Mouse (Mus musculus): Measurements from ENCODE around the gene Znhit6.

DNA sequence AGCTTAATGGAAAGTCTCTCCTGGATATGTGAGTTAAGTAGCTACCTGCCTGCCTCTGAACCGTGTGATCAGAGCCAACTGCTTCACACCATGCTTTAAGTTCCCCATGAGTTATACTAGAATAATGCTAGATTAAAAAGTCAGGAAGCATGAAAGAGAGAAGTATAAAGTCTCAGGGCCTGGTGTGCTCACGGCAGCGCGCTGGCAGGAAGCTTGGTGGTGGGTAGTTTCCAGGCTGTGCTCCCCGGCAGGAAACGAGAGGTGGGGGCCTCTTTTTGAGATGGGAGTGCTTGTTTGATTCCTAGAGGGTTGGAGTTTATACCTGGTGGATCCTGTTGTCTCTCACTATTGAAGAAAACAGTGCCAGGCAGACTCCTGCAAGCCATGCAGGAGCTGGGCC is 19.3 kb downstream of the Znhit6 start:
- TF ChIP-seq TAL1 (IDR thresholded peaks at IDR 0.05; ENCODE audit: low read length) (no peak), GATA1 (IDR thresholded peaks at IDR 0.05; ENCODE audit: low read length) (no peak)
